Mouse (Mus musculus): Measurements from ENCODE around the gene Spaca1.
A peak's percentile ranks its signal among the peaks of the same experiment; 100 is the strongest.
"Not testable (repeated sequence)": the region's sequence is repeated elsewhere in the genome, so short reads cannot be mapped to it uniquely, and the experiment has no call there.

The Spaca1 gene

GRCm38 (mm10) chr4:34049571-34050255 is at the start of gene Spaca1:
TSS of gene Spaca1 (minus strand) at chr4:34050191.
- no peak for DNase-seq (ENCODE audit: inconsistent age in 2 of 2, low spot score in 1 of 2)

- not testable (repeated sequence) for DNase-seq (ENCODE audit: inconsistent age in 2 of 2, low spot score in 1 of 2)
Measured at GRCm38 (mm10) chr4:34087286-34087685, 37.3 kb upstream of the Spaca1 start.

GRCm38 (mm10) chr4:34081064-34081463 is 31.1 kb upstream of the Spaca1 start:
- no peak for DNase-seq (ENCODE audit: inconsistent age in 2 of 2, low spot score in 1 of 2)

GRCm38 (mm10) chr4:34069002-34069401 is 19.0 kb upstream of the Spaca1 start:
- no peak for DNase-seq (ENCODE audit: inconsistent age in 2 of 2, low spot score in 1 of 2)

GRCm38 (mm10) chr4:34058320-34058719 is 8.3 kb upstream of the Spaca1 start:
- no peak for DNase-seq (ENCODE audit: inconsistent age in 2 of 2, low spot score in 1 of 2)

GRCm38 (mm10) chr4:34026771-34027170 is 23.2 kb downstream of the Spaca1 start:
- DNase-seq (ENCODE audit: inconsistent age in 2 of 2, low spot score in 1 of 2), result peak; percentile 37 to 62

- no peak for DNase-seq (ENCODE audit: inconsistent age in 2 of 2, low spot score in 1 of 2)
Measured at GRCm38 (mm10) chr4:34021456-34021855, 28.5 kb downstream of the Spaca1 start.

- no peak for DNase-seq (ENCODE audit: inconsistent age in 2 of 2, low spot score in 1 of 2)
Measured at GRCm38 (mm10) chr4:33996382-33996781, 53.6 kb downstream of the Spaca1 start.

- DNase-seq (ENCODE audit: inconsistent age in 2 of 2, low spot score in 1 of 2), result no peak
Measured at GRCm38 (mm10) chr4:33992687-33993086, 57.3 kb downstream of the Spaca1 start.

- no peak for DNase-seq (ENCODE audit: inconsistent age in 2 of 2, low spot score in 1 of 2)
Measured at GRCm38 (mm10) chr4:33988466-33989089, 61.4 kb downstream of the Spaca1 start.

All from adrenal gland, adult (tissue).